Mouse (Mus musculus) midbrain, embryonic 15.5 days (tissue): ENCODE measurements at regions not wholly inside any gene's neighbourhood (a gene's known extent, or its start where the extent isn't known, plus 50 kb on each side); places are given as distances from the start of the nearest gene placed in this dataset.

Source experiments
- ATAC-seq: fragments of 200-750 bp; cut with Nextera tagmentation; replicated peaks from 2 replicates; pipeline ENCODE4 v1.8.0; 2017; ENCODE audit warnings: moderate TSS enrichment
- H3K27ac ChIP-seq: fragments of 300-500 bp; sonication (generic); 2 replicates; pipeline ENCODE4 v1.5.1; 2015; ENCODE audit warnings: mild to moderate bottlenecking, inconsistent platforms
- H3K27me3 ChIP-seq: fragments of 300-500 bp; sonication (generic); replicated peaks from 2 replicates; pipeline ENCODE4 v1.6.1; 2015; ENCODE audit warnings: inconsistent platforms
- H3K36me3 ChIP-seq: fragments of 300-500 bp; sonication (generic); replicated peaks from 2 replicates; pipeline ENCODE4 v1.6.1; 2015; ENCODE audit warnings: inconsistent platforms
- H3K4me1 ChIP-seq: fragments of 300-500 bp; sonication (generic); 2 replicates; pipeline ENCODE4 v1.6.1; 2015; ENCODE audit warnings: inconsistent platforms
- H3K4me2 ChIP-seq: fragments of 300-500 bp; sonication (generic); 2 replicates; pipeline ENCODE4 v1.6.1; 2015; ENCODE audit warnings: inconsistent platforms, mild to moderate bottlenecking, moderate library complexity
- H3K4me3 ChIP-seq: fragments of 300-500 bp; sonication (generic); 2 replicates; pipeline ENCODE4 v1.5.1; 2015; ENCODE audit warnings: mild to moderate bottlenecking, inconsistent platforms
- H3K9ac ChIP-seq: fragments of 300-500 bp; sonication (generic); 2 replicates; pipeline ENCODE4 v1.6.1; 2015; ENCODE audit warnings: mild to moderate bottlenecking, inconsistent platforms
- H3K9me3 ChIP-seq: fragments of 300-500 bp; sonication (generic); 2 replicates; pipeline ENCODE4 v1.6.1; 2016; ENCODE audit warnings: inconsistent platforms
- WGBS: fragments of 180-500 bp; shearing (Covaris S2); methylation state at CpG from one replicate; pipeline ENCODE4 v1.1.7; 2015; ENCODE audit warnings: mixed read lengths; 5-methylcytosine and 5-hydroxymethylcytosine counted together

DNA sequence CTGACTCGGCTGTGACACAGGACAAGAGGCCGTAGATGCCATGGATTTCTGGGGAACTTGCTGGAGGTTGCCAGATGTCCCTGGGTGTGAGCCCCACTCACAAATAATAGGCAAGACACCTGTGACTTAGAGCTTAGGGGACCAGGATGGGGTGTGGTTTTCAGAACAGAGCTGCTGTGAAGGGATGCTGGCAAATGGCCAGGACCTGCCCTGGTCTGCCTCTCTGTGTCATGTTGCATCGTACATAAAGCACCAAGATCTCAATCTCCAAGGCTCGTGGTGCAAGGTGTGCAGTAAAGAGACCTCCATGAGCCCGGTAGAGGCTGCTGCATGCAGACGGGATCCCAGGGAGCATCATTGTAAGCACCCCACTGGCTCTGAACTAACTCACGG, 113.8 kb downstream of the 1810010D01Rik start:
- no peaks in the 10 kb centered on the region for H3K27me3 ChIP-seq
- no peak overlapping the region for H3K27ac ChIP-seq
- no peaks in the 10 kb centered on the region for H3K36me3 ChIP-seq
- 68% methylated on average over 7 of the region's 7 CpGs for WGBS
- H3K4me3 ChIP-seq = no peak overlapping the region
- no peak overlapping the region for H3K4me2 ChIP-seq
- no peak overlapping the region for H3K9ac ChIP-seq
- no peaks in the 10 kb centered on the region for H3K9me3 ChIP-seq
- ATAC-seq = no peak
- no peaks in the 10 kb centered on the region; the same call in 1 of the 2 replicates for H3K4me1 ChIP-seq

DNA sequence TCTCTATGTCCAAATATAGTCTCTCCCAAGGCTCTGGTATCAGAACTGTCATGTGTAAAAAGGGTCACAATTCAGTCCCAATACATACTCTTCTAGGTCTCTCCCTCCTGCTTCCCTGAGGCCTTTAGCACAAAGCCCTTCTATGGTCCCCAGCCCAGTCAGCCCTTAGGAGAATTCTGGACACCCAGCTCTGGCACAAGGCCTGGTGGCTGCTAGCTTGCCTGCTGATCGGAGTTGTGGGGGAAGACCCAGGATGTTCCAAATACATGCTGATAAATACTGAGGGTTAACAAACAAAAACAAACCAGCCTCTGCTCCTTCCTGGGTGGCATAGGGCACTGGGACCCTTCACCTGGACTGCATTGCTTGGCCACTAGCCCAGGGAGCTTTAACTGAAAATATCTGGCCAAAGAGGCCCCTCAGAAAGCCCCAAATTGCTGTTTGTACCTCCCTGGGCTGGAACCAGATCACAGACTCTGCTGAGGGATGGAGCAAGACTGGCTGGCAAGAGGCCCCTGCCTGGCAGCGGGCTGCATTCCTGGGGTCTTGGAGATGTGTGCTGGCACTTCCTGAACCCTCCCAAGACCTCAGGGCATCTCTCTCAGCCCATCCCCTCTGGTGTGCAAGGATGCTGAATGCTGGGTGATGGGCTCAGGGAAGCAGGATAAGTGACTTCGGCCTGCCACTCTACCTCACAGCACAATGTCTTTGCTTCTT, 114.3 kb downstream of the 1810010D01Rik start:
- Histone ChIP-seq H3K4me2 (no peak overlapping the region), H3K36me3 (no peaks in the 10 kb centered on the region), H3K27me3 (no peaks in the 10 kb centered on the region), H3K9ac (no peak overlapping the region), H3K4me1 (no peaks in the 10 kb centered on the region; the same call in 1 of the 2 replicates), H3K4me3 (no peak overlapping the region), H3K9me3 (no peaks in the 10 kb centered on the region), H3K27ac (no peak overlapping the region)
- no peak for ATAC-seq
- WGBS = 65% methylated on average over 3 of the region's 3 CpGs

DNA sequence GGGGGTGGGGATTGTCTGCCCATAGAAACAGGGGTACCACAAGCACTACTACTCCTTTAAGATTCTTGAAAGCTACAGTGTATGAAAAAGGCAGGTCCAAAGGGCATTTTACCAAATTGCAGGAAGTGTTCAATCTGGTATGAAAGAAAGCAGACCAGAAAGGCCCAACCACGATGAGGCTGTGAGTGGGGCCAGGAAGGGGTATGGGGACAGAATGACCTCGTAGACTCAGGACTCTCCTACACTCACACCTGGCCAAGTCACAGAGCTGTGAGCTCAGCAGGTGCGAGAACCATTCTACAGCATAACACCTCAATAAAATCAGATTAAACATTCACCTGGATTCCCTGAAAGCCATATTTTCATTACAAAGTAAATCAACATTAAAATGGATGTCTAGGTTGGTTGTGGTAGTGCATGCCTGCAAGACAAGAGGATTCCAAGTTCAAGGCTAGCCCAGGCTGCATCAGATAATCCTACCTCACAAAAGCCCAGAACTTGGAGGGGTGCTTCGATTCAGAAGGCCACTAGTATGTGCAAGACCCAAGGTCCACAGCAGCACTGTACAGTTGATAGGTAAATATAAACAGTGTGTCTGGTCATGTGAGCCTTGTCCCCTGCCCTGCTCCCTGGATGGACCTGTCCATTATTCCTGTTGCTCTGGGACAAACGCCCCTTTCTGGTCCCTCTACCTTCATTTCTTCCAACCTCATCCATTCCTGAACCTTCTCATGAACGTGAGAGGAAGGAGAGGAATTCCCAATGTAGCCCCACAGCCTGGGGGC, 115.3 kb downstream of the 1810010D01Rik start:
- 83% methylated on average over 6 of the region's 6 CpGs for WGBS
- Histone ChIP-seq H3K4me1 (no peaks in the 10 kb centered on the region; the same call in 1 of the 2 replicates), H3K27ac (no peak overlapping the region), H3K9ac (no peak overlapping the region), H3K4me2 (no peak overlapping the region), H3K27me3 (no peaks in the 10 kb centered on the region), H3K36me3 (no peaks in the 10 kb centered on the region), H3K4me3 (no peak overlapping the region), H3K9me3 (no peaks in the 10 kb centered on the region)
- no peak for ATAC-seq

GRCm38 (mm10) chr7:145090849-145091248, 117.1 kb downstream of the 1810010D01Rik start:
- H3K36me3 ChIP-seq = no peaks in the 10 kb centered on the region
- no peak overlapping the region for H3K4me2 ChIP-seq
- ATAC-seq = no peak
- no peak overlapping the region for H3K9ac ChIP-seq
- no peaks in the 10 kb centered on the region for H3K27me3 ChIP-seq
- H3K4me1 ChIP-seq = no peaks in the 10 kb centered on the region; the same call in 1 of the 2 replicates
- no peak overlapping the region for H3K4me3 ChIP-seq
- no peaks in the 10 kb centered on the region for H3K9me3 ChIP-seq
- H3K27ac ChIP-seq = no peak overlapping the region
- 86% methylated on average over 4 of the region's 4 CpGs for WGBS

DNA sequence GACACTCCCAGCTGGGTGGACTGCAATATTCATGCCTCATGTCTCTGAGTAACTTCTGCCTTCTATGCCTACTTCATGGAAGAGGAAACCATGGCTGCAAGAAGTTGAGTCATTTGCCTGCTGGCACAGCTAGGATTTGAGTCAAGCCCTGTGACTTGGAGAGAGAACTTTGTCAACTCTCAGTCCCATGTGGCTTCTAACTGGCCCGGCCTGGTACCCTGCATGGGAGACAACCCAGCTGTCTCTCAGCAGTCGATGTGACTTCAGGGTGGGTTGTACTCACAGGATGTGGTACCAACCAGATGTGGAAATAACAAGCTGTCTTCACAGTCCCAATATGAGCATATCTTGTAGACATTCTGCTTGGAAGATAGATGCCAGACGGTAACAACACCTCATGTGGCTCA, 118.6 kb downstream of the 1810010D01Rik start:
- no peak overlapping the region for H3K4me3 ChIP-seq
- H3K4me1 ChIP-seq = no peaks in the 10 kb centered on the region; the same call in 1 of the 2 replicates
- H3K4me2 ChIP-seq = no peak overlapping the region
- no peak overlapping the region for H3K9ac ChIP-seq
- 86% methylated on average over 3 of the region's 3 CpGs for WGBS
- H3K36me3 ChIP-seq = no peaks in the 10 kb centered on the region
- H3K27me3 ChIP-seq = no peaks in the 10 kb centered on the region
- ATAC-seq = no peak
- no peak overlapping the region for H3K27ac ChIP-seq
- H3K9me3 ChIP-seq = no peaks in the 10 kb centered on the region

DNA sequence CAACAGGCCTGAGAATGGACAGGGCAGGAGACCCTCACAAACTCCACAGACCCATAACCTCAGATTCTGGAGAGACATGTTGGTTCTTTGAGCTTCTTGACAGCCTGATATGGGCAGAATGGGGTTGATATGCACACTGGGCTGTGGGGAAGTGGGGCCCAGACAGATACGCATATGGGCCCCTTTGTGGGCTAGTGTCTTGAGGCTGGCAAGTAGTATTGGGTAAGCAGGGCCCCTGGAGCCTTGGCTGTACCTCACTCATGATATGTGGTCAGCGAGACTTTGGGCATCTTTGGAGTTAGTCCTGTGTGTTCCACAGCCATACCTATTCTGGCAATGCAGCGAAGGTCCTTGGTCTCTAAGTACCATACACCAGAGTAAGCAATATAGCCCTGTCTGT, 119.3 kb downstream of the 1810010D01Rik start:
- H3K4me1 ChIP-seq = no peaks in the 10 kb centered on the region
- ATAC-seq = no peak
- H3K27me3 ChIP-seq = no peaks in the 10 kb centered on the region
- WGBS = 78% methylated on average over 3 of the region's 3 CpGs
- no peak overlapping the region for H3K27ac ChIP-seq
- no peak overlapping the region for H3K9ac ChIP-seq
- H3K36me3 ChIP-seq = no peaks in the 10 kb centered on the region
- no peak overlapping the region for H3K4me2 ChIP-seq
- H3K9me3 ChIP-seq = no peaks in the 10 kb centered on the region
- no peak overlapping the region for H3K4me3 ChIP-seq

GRCm38 (mm10) chr7:145087790-145088189, 120.1 kb downstream of the 1810010D01Rik start:
- no peak overlapping the region for H3K4me2 ChIP-seq
- no peak overlapping the region for H3K4me3 ChIP-seq
- no peaks in the 10 kb centered on the region for H3K27me3 ChIP-seq
- H3K4me1 ChIP-seq = no peaks in the 10 kb centered on the region
- 81% methylated on average over 5 of the region's 5 CpGs for WGBS
- no peak overlapping the region for H3K9ac ChIP-seq
- ATAC-seq = no peak
- H3K36me3 ChIP-seq = no peaks in the 10 kb centered on the region
- H3K27ac ChIP-seq = no peak overlapping the region
- H3K9me3 ChIP-seq = no peaks in the 10 kb centered on the region

DNA sequence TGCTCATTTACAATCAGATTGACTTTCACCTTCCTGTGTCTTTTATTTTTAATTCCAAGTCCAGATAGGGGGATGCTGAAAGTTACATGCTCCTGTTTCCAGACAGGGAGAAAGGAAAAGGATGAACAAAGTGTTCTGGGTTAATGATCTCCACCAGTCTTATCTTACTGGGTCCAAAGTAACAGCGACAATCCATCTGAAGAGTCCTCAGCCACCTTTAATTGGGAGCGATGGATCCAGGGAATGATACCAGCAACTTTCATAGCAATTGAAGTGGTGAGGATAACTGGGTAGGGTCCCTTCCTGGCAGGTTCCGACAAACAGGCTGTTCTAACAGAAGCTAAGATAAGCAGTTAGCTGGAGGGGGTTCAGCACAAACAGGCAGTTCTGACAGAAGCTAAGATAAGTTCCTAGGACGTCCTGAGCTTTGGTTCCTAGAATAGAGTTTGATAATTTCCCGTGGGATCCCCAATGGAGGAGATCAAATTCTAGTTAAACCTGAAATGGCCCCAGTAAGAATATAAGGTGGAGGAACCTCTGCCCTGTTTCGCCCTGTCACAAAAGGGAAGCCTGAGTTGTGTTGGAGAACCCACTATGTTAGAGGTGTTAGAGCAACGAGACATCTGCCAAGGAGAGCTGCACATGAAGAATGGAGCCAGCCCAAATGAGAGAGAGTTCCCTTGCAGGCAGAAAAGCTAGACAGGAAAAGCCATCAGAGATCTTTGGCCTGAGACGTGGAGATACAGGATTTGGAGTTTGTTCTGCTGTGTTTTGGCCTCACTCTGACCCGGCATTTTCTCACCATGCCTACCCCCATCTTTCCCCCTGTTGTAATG, 124.8 kb downstream of the 1810010D01Rik start:
- H3K4me1 ChIP-seq = no peaks in the 10 kb centered on the region
- H3K4me3 ChIP-seq = no peak overlapping the region
- no peak overlapping the region for H3K9ac ChIP-seq
- no peak overlapping the region for H3K4me2 ChIP-seq
- 85% methylated on average over 9 of the region's 9 CpGs for WGBS
- no peak overlapping the region for H3K27ac ChIP-seq
- H3K9me3 ChIP-seq = no peaks in the 10 kb centered on the region
- no peaks in the 10 kb centered on the region for H3K36me3 ChIP-seq
- ATAC-seq = no peak
- no peaks in the 10 kb centered on the region for H3K27me3 ChIP-seq

- H3K9ac ChIP-seq = no peak overlapping the region
- ATAC-seq = no peak
- H3K36me3 ChIP-seq = no peaks in the 10 kb centered on the region
- H3K9me3 ChIP-seq = no peaks in the 10 kb centered on the region
- 83% methylated on average over 5 of the region's 5 CpGs for WGBS
- no peak overlapping the region for H3K4me3 ChIP-seq
- H3K4me2 ChIP-seq = no peak overlapping the region
- no peak overlapping the region for H3K27ac ChIP-seq
- no peaks in the 10 kb centered on the region for H3K27me3 ChIP-seq
- no peaks in the 10 kb centered on the region for H3K4me1 ChIP-seq
Measured at GRCm38 (mm10) chr7:145071996-145072790, 132.5 kb upstream of the Ccnd1 start.

GRCm38 (mm10) chr7:145071533-145071932, 131.8 kb upstream of the Ccnd1 start:
- Histone ChIP-seq H3K9me3 (no peaks in the 10 kb centered on the region), H3K4me1 (no peaks in the 10 kb centered on the region), H3K27me3 (no peaks in the 10 kb centered on the region), H3K9ac (no peak overlapping the region), H3K4me2 (no peak overlapping the region), H3K27ac (no peak overlapping the region), H3K4me3 (no peak overlapping the region), H3K36me3 (no peaks in the 10 kb centered on the region)
- WGBS = 58% methylated on average over 2 of the region's 2 CpGs
- no peak for ATAC-seq

GRCm38 (mm10) chr7:145067366-145067765, 127.6 kb upstream of the Ccnd1 start:
- 58% methylated on average over 3 of the region's 3 CpGs for WGBS
- H3K4me2 ChIP-seq = no peak overlapping the region

More at GRCm38 (mm10) chr7:145067366-145067765, 127.6 kb upstream of the Ccnd1 start:
- no peak for ATAC-seq
- Histone ChIP-seq H3K4me1 (no peaks in the 10 kb centered on the region), H3K9ac (no peak overlapping the region), H3K27ac (no peak overlapping the region), H3K27me3 (no peaks in the 10 kb centered on the region), H3K36me3 (no peaks in the 10 kb centered on the region), H3K4me3 (no peak overlapping the region), H3K9me3 (no peaks in the 10 kb centered on the region)
